Mouse (Mus musculus) adrenal gland, adult 8-10 months (tissue): ENCODE measurements around the gene Acsl5. TPM values are rescaled to one million over a fixed set of nuclear protein-coding genes. Genes with fewer than 3 reads are reported as not detected.

Source experiments
- DNase-seq: peaks from one replicate; pipeline ENCODE4 v3.0.0; 2022
- total RNA-seq, 4 experiments: library from RNA; stranded (reverse); gene quantifications; 2 replicates each; pipeline ENCODE4 v1.2.4; 2022

Gene Acsl5
- 100 to 1,000 TPM in 1 of 4 experiments, 10 to 100 TPM in 3; 47.1 to 132 (median 70.1) TPM for total RNA-seq

- no peak for DNase-seq
Observed at GRCm38 (mm10) chr19:55251383-55252124, at the start of gene Acsl5. Gene Acsl5, plus strand, starts transcription at chr19:55251938.

GRCm38 (mm10) chr19:55206482-55207138 is 45.1 kb upstream of the Acsl5 start:
- no peak for DNase-seq

- no peak for DNase-seq
Observed at GRCm38 (mm10) chr19:55207205-55207604, 44.5 kb upstream of the Acsl5 start.

- DNase-seq: no peak
Observed at GRCm38 (mm10) chr19:55207746-55208538, 43.8 kb upstream of the Acsl5 start.

GRCm38 (mm10) chr19:55208654-55209053 is 43.1 kb upstream of the Acsl5 start:
- DNase-seq: no peak

GRCm38 (mm10) chr19:55209084-55209483 is 42.7 kb upstream of the Acsl5 start:
- DNase-seq: no peak

GRCm38 (mm10) chr19:55211698-55212097 is 40.0 kb upstream of the Acsl5 start:
- no peak for DNase-seq

- DNase-seq: no peak
Observed at GRCm38 (mm10) chr19:55213617-55214340, 38.0 kb upstream of the Acsl5 start.

GRCm38 (mm10) chr19:55216876-55217275 is 34.9 kb upstream of the Acsl5 start:
- no peak for DNase-seq

GRCm38 (mm10) chr19:55217365-55217764 is 34.4 kb upstream of the Acsl5 start:
- no peak for DNase-seq

- DNase-seq: peak; percentile 60
Observed at GRCm38 (mm10) chr19:55218192-55218739, 33.5 kb upstream of the Acsl5 start.

GRCm38 (mm10) chr19:55218741-55219221 is 33.0 kb upstream of the Acsl5 start:
- DNase-seq: no peak

- no peak for DNase-seq
Observed at GRCm38 (mm10) chr19:55219359-55219758, 32.4 kb upstream of the Acsl5 start.

GRCm38 (mm10) chr19:55221208-55221607 is 30.5 kb upstream of the Acsl5 start:
- no peak for DNase-seq

GRCm38 (mm10) chr19:55222268-55222667 is 29.5 kb upstream of the Acsl5 start:
- no peak for DNase-seq

GRCm38 (mm10) chr19:55226621-55227020 is 25.1 kb upstream of the Acsl5 start:
- no peak for DNase-seq

GRCm38 (mm10) chr19:55227135-55227534 is 24.6 kb upstream of the Acsl5 start:
- DNase-seq: no peak

GRCm38 (mm10) chr19:55231081-55231480 is 20.7 kb upstream of the Acsl5 start:
- DNase-seq: no peak

GRCm38 (mm10) chr19:55232136-55232535 is 19.6 kb upstream of the Acsl5 start:
- peak; percentile 88 for DNase-seq

- DNase-seq: no peak
Observed at GRCm38 (mm10) chr19:55236026-55236425, 15.7 kb upstream of the Acsl5 start.

- DNase-seq: no peak
Observed at GRCm38 (mm10) chr19:55236564-55236963, 15.2 kb upstream of the Acsl5 start.
